Mouse (Mus musculus): ENCODE measurements around the gene Dtnb. TPM values are rescaled to one million over a fixed set of nuclear protein-coding genes. Genes with fewer than 3 reads are reported as not detected.

Dtnb gene
- polyA plus RNA-seq, 1 experiment from 2014 or later: 28.7 TPM

DNA sequence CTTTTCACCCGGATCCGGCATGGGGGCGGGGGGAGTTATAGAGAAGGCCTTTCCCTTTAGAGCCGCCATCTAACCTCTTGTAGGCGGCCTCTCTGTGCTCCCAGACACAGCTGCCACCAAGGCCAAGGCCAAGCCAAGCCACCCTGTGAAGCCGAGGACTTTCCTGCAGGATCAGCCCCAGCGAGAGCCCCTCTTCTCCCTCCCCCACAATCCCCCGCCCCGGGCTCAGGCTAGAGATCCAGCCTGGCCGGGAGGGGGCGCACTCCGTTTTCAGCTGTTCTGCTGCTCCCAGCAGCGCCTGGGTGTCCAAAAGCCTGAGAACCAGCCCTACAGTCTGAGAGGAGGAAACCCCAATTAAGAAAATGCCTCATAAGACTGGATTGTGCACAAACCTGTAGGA lies 21.9 kb upstream of the Dtnb start:
- DNase-seq (ENCODE audit: low spot score): peak; percentile 75
- Histone ChIP-seq H3K27me3 (ENCODE audit: insufficient read depth, poor library complexity, severe bottlenecking) (no peaks in the 10 kb centered on the region), H3K9me3 (no peaks in the 10 kb centered on the region), H3K4me1 (peaks cover 29% of the 10 kb centered on the region), H3K27ac (no peak overlapping the region), H3K36me3 (no peaks in the 10 kb centered on the region), H3K4me3 (peak overlapping the region; percentile 31)
- WGBS: 8% methylated on average over 13 of the region's 13 CpGs

DNA sequence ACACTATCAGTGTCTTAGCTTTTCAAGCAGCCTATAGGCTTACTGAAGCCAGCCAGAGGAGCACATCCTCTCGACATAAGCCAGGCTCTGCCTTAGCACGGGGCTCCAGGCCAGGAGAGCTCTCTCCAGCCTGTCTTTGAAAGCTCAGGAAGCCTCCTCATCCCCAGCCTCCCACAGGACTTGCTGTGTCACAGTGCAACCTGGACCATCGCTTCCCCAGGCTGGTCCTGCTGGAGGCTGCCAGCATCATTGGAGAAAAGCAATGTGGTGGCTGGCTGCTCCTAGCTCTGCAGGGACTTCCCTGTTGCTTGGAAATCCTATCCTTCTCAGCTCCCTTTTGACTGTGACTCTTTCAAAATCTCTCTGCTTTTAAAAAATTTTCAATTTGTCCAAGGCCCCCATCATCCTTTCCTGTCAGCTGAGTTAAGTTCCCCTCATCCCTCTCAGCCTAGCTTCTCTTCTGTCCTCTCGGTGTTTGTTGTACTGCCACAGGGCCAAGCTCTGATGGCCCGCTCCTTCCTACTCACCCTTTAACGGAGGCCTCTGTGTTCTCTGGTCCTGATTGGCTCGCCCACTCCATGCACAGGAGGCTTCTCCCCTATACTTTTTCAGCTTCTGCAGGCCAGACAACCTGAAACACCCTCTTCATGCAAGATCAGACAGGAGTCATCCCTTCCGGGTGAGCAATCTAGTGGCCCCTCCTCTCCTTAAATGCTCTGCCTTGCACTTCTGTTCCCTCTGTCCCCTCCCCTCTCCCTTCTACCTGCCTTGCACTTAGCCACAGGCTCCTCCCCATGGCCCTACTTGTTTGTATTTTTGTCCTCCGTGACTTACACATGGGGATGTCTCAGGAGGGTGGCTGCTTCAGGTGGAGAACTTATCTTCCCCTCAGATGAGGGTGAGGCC lies 14.5 kb upstream of the Dtnb start:
- no peak overlapping the region for H3K27ac ChIP-seq
- H3K36me3 ChIP-seq: no peaks in the 10 kb centered on the region
- H3K4me1 ChIP-seq: no peaks in the 10 kb centered on the region
- no peaks in the 10 kb centered on the region for H3K27me3 ChIP-seq (ENCODE audit: insufficient read depth, poor library complexity, severe bottlenecking)
- WGBS: 45% methylated on average over 9 of the region's 9 CpGs
- no peaks in the 10 kb centered on the region for H3K9me3 ChIP-seq
- peak; percentile 42 for DNase-seq (ENCODE audit: low spot score)
- no peak overlapping the region for H3K4me3 ChIP-seq

DNA sequence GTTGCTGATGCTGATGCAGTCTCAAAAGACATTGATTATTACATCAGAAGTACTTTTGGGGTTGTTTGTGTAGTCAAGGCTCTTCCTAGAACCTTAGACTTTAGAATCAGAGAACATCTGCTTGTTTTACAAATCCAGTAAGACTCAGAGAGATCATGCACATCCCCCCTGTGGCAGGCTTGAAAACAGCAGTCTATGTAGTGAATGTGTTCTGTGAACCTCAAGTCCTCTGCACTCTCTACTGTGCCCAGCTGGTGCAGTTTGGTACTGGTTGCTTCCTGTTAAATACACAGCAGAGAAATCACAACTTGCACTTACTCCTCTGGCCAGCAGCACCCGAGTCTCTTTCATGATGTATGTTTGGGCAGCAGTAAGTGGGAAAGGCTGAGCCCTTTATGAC lies 11.6 kb upstream of the Dtnb start:
- no peaks in the 10 kb centered on the region for H3K27me3 ChIP-seq (ENCODE audit: insufficient read depth, poor library complexity, severe bottlenecking)
- no peaks in the 10 kb centered on the region for H3K9me3 ChIP-seq
- peak; percentile 74 for DNase-seq (ENCODE audit: low spot score)
- no peak overlapping the region for H3K27ac ChIP-seq
- WGBS: 30% methylated on average over 1 of the region's 1 CpGs
- no peaks in the 10 kb centered on the region for H3K4me1 ChIP-seq
- no peaks in the 10 kb centered on the region for H3K36me3 ChIP-seq
- no peak overlapping the region for H3K4me3 ChIP-seq

DNA sequence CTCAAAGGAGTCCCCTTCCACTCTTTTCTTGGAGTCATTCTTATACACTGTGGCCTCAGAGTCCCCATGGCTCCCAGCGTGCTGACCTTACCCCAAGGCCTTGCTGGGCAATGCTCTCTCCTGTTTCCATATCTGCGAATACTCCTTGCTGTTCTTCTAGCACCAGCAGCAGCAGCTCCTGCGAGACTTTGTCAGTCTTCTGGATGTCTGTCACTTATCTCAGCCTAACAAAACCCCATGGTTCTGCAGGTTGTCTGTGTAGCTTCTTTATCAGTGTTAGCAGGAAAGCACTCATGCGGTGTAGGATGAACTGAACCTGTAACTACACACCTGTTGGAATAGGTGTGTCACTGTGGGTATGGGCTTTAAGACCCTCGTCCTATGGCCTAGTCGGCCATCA lies 11.1 kb upstream of the Dtnb start:
- Histone ChIP-seq H3K9me3 (no peaks in the 10 kb centered on the region), H3K4me1 (no peaks in the 10 kb centered on the region), H3K4me3 (no peak overlapping the region), H3K27ac (no peak overlapping the region), H3K27me3 (ENCODE audit: insufficient read depth, poor library complexity, severe bottlenecking) (no peaks in the 10 kb centered on the region), H3K36me3 (no peaks in the 10 kb centered on the region)
- DNase-seq (ENCODE audit: low spot score): no peak
- WGBS: 76% methylated on average over 6 of the region's 6 CpGs

DNA sequence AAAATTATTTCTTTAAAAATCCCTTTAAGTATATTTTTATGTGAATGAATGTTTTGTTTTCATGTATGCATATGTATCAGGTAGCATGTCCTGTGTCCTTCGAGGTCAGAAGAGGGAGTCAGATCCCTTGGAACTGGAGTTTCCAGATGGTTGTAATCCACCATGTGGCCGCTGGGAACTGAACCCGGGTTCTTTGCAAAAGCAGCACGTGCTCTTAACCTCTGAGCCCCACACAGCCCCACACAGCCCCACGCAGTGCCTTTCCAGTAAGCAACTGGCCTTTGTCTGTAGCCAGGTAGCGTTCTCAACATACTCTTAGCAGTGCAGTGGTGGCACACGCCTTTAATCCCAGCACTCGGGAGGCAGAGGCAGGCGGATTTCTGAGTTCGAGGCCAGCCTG lies 9.4 kb upstream of the Dtnb start:
- Histone ChIP-seq H3K27ac (no peak overlapping the region), H3K27me3 (ENCODE audit: insufficient read depth, poor library complexity, severe bottlenecking) (no peaks in the 10 kb centered on the region), H3K4me1 (no peaks in the 10 kb centered on the region), H3K36me3 (no peaks in the 10 kb centered on the region), H3K4me3 (no peak overlapping the region), H3K9me3 (no peaks in the 10 kb centered on the region)
- peak; percentile 68 for DNase-seq (ENCODE audit: low spot score)
- WGBS: 89% methylated on average over 10 of the region's 10 CpGs

DNA sequence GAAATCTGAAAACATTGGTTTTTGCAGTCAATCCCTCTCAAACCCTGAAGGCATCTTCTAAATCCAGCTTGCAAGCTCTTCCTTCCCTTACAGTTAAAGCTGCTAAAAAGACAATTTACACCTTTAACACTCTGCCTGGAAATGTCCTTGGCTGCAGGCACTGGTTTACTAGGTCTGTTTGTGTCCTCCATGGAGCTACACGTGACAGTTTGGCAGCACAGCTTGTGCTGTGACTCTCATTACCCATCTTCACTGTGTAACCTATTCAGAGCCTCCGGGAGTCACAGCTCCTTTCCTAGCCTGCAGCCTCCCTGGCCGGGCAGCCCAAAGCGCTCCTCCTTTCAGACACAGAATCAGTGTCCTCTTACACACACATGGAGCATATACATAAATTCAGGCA lies 8.5 kb upstream of the Dtnb start:
- peak; percentile 31 for DNase-seq (ENCODE audit: low spot score)
- 70% methylated on average over 4 of the region's 4 CpGs for WGBS
- H3K27ac ChIP-seq: no peak overlapping the region
- H3K27me3 ChIP-seq (ENCODE audit: insufficient read depth, poor library complexity, severe bottlenecking): no peaks in the 10 kb centered on the region
- no peak overlapping the region for H3K4me3 ChIP-seq
- H3K9me3 ChIP-seq: no peaks in the 10 kb centered on the region
- H3K36me3 ChIP-seq: no peaks in the 10 kb centered on the region
- no peaks in the 10 kb centered on the region for H3K4me1 ChIP-seq

DNA sequence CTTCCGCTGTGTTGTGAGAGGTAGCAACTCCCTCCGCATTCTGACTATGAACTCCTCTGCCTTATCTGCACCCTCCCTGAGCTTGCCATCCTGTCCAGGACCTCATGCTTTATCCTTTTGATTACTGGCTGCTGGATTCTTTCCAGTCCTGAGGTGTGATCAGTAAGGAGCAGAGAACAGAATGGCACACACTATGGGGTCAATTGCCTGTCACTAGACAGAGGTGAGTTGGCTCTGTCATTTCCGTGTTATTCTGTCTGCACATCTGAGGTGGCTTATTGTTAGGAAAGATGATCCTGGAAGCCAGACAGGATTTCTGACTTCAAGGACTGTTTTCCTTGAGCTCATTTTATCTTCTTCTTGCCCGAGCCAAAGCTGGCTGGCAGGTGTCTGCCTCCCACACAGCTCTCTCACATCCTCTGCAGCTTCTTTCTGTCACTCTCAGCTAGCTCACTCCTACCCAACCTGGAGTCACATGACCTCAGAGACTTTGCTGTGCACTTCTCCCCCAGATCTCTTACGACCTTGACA lies 3.7 kb upstream of the Dtnb start:
- Histone ChIP-seq H3K4me1 (peaks cover 9% of the 10 kb centered on the region), H3K36me3 (no peaks in the 10 kb centered on the region), H3K9me3 (no peaks in the 10 kb centered on the region), H3K27me3 (ENCODE audit: insufficient read depth, poor library complexity, severe bottlenecking) (no peaks in the 10 kb centered on the region), H3K27ac (no peak overlapping the region), H3K4me3 (no peak overlapping the region)
- 40% methylated on average over 5 of the region's 5 CpGs for WGBS
- DNase-seq (ENCODE audit: low spot score): peak; percentile 70

DNA sequence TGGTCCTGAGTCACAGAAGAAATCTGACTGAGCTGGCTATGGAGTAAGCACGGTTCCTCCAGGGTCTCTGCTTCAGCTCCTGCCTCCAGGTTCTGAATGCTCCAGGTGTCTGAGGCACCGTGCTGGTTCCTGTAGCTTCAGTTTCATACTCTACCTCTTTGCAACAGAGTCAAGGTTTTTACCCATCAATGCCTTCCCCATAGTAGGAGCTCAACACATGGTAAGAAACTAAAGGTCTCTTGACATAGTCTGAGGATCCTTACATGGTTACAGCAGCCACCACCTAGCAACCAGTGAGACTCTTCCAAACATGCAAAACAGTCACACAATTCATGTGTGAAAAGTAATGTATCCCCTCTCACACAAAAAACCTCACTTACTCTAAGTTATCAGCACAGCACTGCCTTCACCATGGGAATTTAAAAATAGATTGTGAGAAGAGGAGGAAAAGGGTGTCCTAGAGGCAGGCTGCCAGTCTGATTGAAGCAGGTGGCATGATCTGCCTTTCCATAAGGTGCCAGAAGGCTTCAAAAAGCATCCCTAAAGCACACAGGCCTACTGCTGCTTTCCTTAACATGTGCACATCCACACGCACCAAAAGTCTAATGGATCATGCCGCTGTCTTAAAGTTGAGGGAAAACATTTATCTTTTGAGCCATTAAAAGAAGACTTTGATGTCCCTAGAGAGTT lies 1.3 kb upstream of the Dtnb start:
- Histone ChIP-seq H3K36me3 (no peaks in the 10 kb centered on the region), H3K27ac (no peak overlapping the region), H3K9me3 (no peaks in the 10 kb centered on the region), H3K27me3 (ENCODE audit: insufficient read depth, poor library complexity, severe bottlenecking) (no peaks in the 10 kb centered on the region), H3K4me1 (peaks cover 13% of the 10 kb centered on the region), H3K4me3 (no peak overlapping the region)
- 86% methylated on average over 4 of the region's 4 CpGs for WGBS
- DNase-seq (ENCODE audit: low spot score): peak; percentile 58

DNA sequence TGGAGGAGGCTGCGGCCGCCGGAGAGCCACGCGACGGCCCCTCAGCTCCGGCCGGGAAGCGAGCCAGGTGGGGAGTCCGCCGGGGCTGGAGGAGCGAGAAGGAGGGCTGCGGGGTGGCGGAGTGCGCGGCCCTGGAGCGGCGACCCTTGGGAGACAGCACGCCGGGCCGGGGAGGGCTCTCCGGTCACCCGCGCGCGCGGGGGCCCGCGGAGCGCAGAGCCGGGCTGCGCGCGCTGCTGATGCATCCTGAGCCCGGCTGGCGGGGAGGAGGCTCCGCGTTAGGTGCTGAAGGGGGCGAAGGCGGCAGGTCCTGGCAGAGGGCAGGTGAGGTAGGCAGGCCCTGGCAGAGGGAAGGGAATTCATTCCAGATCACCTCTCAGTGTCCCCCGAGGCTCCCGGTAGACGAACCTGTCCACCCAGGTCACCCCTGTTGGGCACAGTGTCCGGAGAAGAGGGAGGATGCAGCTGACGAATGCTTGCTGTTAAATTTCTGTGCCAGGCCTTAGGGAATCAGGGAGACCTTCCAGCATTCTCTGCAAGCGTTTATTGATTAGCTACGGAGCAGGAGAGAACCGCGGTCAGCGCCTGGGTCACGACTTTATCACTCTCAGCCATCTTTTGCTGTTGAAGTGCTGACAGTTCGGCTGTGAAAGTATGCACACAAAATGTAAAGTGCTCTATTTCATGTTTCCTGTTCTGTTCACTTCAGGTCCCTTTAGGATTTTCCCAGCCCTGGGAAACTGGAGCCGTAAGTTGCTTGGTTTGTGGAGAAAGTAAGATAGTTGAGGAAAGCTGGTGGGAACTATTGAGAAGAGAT lies 608 bp downstream of the Dtnb start:
- WGBS: under 1% methylated on average over 53 of the region's 53 CpGs
- no peaks in the 10 kb centered on the region for H3K9me3 ChIP-seq
- H3K4me1 ChIP-seq: peaks cover 13% of the 10 kb centered on the region
- no peaks in the 10 kb centered on the region for H3K27me3 ChIP-seq (ENCODE audit: insufficient read depth, poor library complexity, severe bottlenecking)
- DNase-seq (ENCODE audit: low spot score): peak; percentile 77
- H3K36me3 ChIP-seq: no peaks in the 10 kb centered on the region
- peak overlapping the region; percentile 94 for H3K27ac ChIP-seq
- peak overlapping the region; percentile 85 for H3K4me3 ChIP-seq

DNA sequence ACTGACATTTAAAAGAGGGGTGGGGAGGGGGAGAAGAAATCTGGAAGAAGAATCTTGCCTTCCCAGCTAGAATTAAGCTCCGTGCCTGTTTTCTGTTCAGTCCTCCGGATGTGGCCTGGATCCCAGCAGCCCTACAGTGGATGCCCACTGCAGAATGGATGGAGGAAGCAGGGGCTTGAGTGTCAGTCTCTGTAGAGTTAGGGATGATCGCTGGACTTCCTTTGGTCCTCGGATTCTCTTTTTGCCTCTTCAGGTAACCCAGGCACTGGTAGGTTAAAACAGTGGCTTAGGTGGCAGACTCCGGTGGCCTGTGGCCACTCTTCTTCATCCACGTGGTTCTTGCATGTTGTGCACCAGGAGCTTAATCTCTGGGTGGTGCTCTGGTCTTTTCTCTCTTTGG lies 1.2 kb downstream of the Dtnb start:
- no peaks in the 10 kb centered on the region for H3K9me3 ChIP-seq
- DNase-seq (ENCODE audit: low spot score): no peak
- H3K27ac ChIP-seq: no peak overlapping the region
- peaks cover 13% of the 10 kb centered on the region for H3K4me1 ChIP-seq
- WGBS: 42% methylated on average over 6 of the region's 6 CpGs
- no peaks in the 10 kb centered on the region for H3K27me3 ChIP-seq (ENCODE audit: insufficient read depth, poor library complexity, severe bottlenecking)
- peak overlapping the region; percentile 85 for H3K4me3 ChIP-seq
- H3K36me3 ChIP-seq: no peaks in the 10 kb centered on the region

DNA sequence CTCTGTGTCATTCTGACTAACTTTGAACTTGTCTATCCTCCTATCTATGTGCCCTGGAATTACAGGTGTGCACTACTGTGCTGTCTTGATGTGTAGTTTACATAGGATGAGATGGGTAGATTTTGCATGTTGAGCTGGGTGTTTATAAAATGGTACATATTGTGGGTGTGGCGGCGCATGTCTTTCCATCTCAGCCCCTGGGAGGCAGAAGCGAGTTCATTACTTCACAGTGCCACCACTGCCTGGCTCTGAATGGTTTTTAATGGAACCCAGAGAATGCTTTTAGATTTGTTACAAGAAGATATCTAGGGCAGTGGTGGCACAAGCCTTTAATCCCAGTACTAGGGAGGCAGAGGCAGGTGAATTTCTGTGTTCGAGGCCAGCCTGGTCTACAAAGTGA lies 2.5 kb downstream of the Dtnb start:
- Histone ChIP-seq H3K27me3 (ENCODE audit: insufficient read depth, poor library complexity, severe bottlenecking) (no peaks in the 10 kb centered on the region), H3K4me3 (no peak overlapping the region), H3K9me3 (no peaks in the 10 kb centered on the region), H3K27ac (no peak overlapping the region), H3K36me3 (no peaks in the 10 kb centered on the region), H3K4me1 (peaks cover 13% of the 10 kb centered on the region)
- 83% methylated on average over 4 of the region's 4 CpGs for WGBS
- DNase-seq (ENCODE audit: low spot score): no peak

DNA sequence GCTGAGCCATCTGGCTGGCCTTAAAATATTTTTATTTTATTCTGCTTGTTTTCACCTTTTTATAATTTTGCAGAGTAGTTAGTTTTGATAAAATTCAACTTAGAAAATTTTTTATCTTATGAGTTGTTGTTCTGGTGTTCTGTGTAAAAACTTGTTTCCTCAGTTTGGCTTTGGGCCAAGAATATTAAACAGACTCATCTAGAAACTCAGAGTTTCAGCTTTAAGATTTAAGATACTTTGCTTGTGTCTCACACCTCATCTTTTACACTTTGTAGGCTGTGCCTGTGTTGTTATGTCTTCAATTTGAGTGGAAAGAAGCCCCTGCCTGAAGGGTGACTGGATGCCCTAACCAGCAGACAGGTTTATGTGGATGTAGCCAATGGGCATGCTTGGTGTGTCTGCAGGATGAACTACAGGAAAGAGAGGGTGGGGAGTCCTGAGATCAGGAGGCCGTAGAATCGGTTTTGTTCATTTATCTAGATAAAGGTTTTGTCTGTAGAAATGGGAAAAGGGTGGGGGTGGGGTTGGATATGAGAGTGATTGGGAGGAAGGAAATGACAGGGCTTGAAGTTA lies 7.9 kb downstream of the Dtnb start:
- 54% methylated on average over 2 of the region's 2 CpGs for WGBS
- no peak for DNase-seq (ENCODE audit: low spot score)
- H3K4me3 ChIP-seq: no peak overlapping the region
- no peaks in the 10 kb centered on the region for H3K27me3 ChIP-seq (ENCODE audit: insufficient read depth, poor library complexity, severe bottlenecking)
- H3K36me3 ChIP-seq: no peaks in the 10 kb centered on the region
- no peak overlapping the region for H3K27ac ChIP-seq
- peaks cover under 1% of the 10 kb centered on the region; the same call in 1 of the 2 replicates for H3K4me1 ChIP-seq
- no peaks in the 10 kb centered on the region for H3K9me3 ChIP-seq

All from heart, embryonic 10.5 days (tissue).